Mouse (Mus musculus): ENCODE results near the gene Zdhhc22. TPM values are rescaled to one million over a fixed set of nuclear protein-coding genes. Genes with fewer than 3 reads are reported as not detected.
A peak's percentile ranks its signal among the peaks of the same experiment; 100 is the strongest.

Gene Zdhhc22
- polyA plus RNA-seq, 1 experiment = not detected

DNA sequence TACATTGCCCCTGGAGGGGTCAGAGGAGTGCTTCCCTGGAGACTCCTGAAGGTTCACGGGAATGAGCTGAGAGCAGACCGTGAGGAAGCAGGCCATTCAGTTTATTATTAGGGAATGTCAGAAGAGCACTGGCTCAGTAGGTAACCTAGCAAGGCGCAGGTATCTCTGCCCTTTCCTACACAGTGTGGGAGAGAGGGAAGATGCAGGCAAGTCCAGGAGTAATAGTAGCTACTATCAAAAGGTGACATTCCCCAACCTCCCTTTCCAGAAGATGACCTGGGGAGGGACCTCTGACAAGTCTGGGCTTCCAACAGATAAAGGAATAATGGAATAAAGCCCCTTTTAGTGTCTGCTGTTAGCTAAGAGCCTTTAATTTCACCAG, 21.0 kb downstream of the Zdhhc22 start:
- no peak for TF ChIP-seq POLR2A (IDR thresholded peaks at IDR 0.05; ENCODE audit: borderline replicate concordance, extremely low read depth, low read depth, low read length)
- TF ChIP-seq CTCF (IDR thresholded peaks at IDR 0.05; ENCODE audit: insufficient read depth, low read length) = no peak
- H3K4me1 ChIP-seq (ENCODE audit: control insufficient read depth, insufficient read depth, low read length) = peaks cover 5% of the 10 kb centered on the region
- H3K4me3 ChIP-seq (replicated peaks; ENCODE audit: extremely low read depth, low read depth, low read length) = no peak overlapping the region
- 62% methylated on average over 3 of the region's 3 CpGs for WGBS
- no peak for DNase-seq

DNA sequence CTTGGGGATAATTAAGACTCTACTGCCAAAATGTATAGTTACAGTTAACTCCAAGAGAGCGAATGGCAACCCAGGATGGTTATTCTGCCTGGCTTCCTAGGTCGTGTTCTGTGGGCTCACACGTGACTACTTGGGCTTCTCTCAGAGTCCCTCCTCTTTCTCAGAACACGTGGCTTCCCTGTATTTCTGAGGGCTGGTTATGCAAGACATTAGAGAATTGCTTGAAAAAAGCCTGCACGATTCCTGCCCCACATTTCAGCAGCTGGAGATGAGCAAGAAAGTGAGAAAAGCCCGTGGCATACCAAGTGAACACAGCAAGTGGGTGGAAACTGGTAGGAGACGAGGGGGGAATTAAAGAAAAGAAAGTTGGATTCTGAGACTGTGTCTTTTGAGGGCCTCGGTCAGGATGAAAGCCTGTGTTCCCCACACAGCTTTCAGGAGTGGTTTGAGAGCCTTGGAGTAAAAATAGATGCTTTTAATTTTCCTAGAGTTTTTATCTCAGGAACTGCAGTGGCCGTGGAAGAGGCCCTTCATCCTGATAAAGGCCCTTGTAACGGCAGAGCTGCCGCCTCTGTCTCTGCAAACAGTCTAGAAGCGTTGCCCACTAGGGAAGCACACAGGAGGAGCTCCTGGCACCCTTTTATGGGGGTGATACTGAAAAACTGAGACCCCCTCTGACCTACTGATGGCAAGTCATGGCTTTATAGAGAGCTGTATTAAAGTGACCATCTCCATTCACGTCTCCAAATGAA, 21.6 kb downstream of the Zdhhc22 start:
- TF ChIP-seq CTCF (IDR thresholded peaks at IDR 0.05; ENCODE audit: insufficient read depth, low read length) (no peak), POLR2A (IDR thresholded peaks at IDR 0.05; ENCODE audit: borderline replicate concordance, extremely low read depth, low read depth, low read length) (no peak)
- no peak for DNase-seq
- WGBS = 43% methylated on average over 13 of the region's 13 CpGs
- Histone ChIP-seq H3K4me3 (replicated peaks; ENCODE audit: extremely low read depth, low read depth, low read length) (no peak overlapping the region), H3K4me1 (ENCODE audit: control insufficient read depth, insufficient read depth, low read length) (0 out of 2 replicates have a peak, but pooled peaks cover 3% of the 10 kb centered on the region)

DNA sequence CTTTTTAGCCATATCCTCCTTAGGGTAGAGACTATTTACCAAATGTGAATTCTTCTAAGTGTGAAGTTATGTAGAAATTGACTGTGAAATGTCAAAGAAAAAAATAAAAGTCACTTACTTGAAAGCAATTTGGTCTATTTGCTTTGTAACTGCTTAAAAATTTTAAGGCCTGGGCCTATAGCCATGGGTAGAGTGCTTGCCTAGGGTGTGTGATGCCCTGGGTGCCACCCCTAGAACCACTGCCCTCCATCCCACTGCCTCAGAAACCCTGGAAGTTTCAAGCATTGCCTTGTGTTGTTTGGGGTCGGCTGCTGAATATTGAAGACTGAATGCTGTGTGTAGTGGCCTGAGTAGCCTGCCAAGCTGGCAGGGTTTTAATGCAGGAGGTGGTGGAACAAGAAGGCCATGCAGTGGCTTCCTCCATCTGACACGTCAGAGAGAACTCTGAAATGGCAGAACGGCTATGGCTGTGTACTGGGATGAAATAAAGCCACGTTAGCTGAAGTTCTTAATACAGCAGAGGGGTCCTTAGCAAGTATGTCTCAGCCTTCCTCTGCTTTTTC, 24.9 kb downstream of the Zdhhc22 start:
- no peak for TF ChIP-seq POLR2A (IDR thresholded peaks at IDR 0.05; ENCODE audit: borderline replicate concordance, extremely low read depth, low read depth, low read length)
- no peak for TF ChIP-seq CTCF (IDR thresholded peaks at IDR 0.05; ENCODE audit: insufficient read depth, low read length)
- 77% methylated on average over 4 of the region's 4 CpGs for WGBS
- DNase-seq = no peak
- H3K4me3 ChIP-seq (replicated peaks; ENCODE audit: extremely low read depth, low read depth, low read length) = no peak overlapping the region
- peaks cover 3% of the 10 kb centered on the region; the same call in 1 of the 2 replicates for H3K4me1 ChIP-seq (ENCODE audit: control insufficient read depth, insufficient read depth, low read length)

DNA sequence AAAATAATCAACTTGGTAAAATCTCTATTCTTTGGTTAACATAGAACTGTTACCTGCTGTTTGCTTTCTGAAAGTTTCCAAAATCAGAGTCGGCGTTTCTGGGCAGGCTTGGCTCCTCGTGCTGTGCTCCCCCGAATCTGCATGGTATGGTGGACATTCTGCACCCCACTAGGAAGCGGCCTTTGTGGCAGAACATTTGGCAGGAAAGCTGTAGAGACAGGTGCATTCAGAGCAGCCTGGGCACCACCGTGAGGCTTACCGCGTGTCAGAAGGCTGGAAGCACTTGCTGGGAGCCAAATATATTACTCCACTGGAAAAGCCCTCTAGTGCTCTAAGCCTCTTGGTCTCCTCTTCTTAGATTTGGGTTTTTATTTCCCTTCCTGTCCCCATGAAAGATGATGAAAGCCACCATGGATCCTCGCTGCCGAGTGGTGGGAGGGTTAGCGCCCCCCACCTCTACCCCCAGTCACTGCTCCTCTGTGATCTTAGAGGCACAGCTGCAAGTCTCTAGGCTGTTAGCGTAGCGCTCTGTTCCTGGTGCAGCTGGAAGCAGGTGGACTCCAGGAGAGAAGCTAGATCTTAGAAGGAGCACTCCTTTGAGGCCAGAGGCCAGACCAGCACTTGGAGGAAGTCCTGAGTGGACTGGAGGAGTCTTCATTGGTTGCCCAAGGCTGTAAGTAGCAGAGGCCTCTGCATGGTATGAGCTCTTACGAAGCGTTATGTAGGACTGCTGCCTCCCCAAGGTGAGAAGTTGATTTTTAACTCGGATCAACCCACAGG, 25.8 kb downstream of the Zdhhc22 start:
- TF ChIP-seq POLR2A (IDR thresholded peaks at IDR 0.05; ENCODE audit: borderline replicate concordance, extremely low read depth, low read depth, low read length) (no peak), CTCF (IDR thresholded peaks at IDR 0.05; ENCODE audit: insufficient read depth, low read length) (no peak)
- no peak for DNase-seq

DNA sequence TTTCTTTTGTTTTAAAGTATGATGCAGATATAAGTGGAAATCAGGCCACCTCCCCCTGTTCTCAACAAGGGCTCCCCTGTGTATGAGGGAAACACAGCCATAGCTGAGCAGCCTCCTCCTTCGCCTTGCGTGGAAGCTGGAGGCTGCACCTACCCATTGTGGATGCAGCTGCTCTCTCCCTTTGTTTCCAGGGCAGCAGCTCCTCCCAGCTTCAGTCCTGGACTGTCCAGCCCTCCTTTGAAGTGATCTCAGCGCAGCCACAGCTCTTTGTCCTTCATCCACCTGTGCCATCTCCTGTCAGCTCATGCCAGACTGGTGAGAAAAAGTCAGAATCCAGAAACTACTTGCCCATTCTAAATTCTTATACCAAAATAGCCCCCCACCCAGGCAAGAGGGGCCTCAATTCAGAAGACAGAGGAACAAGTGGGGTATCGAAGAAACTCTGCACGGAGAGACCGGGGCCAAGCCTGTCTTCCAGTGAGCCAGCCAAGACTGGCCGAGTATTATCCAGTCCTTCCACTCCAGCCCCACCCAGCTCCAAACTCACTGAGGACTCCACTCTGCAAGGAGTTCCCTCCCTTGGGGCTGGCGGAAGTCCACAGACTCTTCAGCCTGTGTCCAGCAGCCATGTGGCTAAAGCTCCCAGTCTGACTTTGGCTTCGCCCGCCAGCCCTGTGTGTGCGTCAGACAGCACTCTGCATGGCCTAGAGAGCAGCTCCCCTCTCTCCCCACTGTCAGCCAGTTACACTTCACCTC, 28.5 kb downstream of the Zdhhc22 start:
- H3K4me3 ChIP-seq (replicated peaks; ENCODE audit: extremely low read depth, low read depth, low read length) = no peak overlapping the region
- peak; percentile 58 for DNase-seq
- H3K4me1 ChIP-seq (ENCODE audit: control insufficient read depth, insufficient read depth, low read length) = no peaks in the 10 kb centered on the region; the same call in 1 of the 2 replicates
- no peak for TF ChIP-seq CTCF (IDR thresholded peaks at IDR 0.05; ENCODE audit: insufficient read depth, low read length)
- TF ChIP-seq POLR2A (IDR thresholded peaks at IDR 0.05; ENCODE audit: borderline replicate concordance, extremely low read depth, low read depth, low read length) = no peak
- 71% methylated on average over 11 of the region's 11 CpGs for WGBS

More for the DNA sequence above, 25.8 kb downstream of the Zdhhc22 start:
- H3K4me1 ChIP-seq (ENCODE audit: control insufficient read depth, insufficient read depth, low read length) = peaks cover 3% of the 10 kb centered on the region; the same call in 1 of the 2 replicates
- no peak overlapping the region for H3K4me3 ChIP-seq (replicated peaks; ENCODE audit: extremely low read depth, low read depth, low read length)
- 79% methylated on average over 16 of the region's 16 CpGs for WGBS

DNA sequence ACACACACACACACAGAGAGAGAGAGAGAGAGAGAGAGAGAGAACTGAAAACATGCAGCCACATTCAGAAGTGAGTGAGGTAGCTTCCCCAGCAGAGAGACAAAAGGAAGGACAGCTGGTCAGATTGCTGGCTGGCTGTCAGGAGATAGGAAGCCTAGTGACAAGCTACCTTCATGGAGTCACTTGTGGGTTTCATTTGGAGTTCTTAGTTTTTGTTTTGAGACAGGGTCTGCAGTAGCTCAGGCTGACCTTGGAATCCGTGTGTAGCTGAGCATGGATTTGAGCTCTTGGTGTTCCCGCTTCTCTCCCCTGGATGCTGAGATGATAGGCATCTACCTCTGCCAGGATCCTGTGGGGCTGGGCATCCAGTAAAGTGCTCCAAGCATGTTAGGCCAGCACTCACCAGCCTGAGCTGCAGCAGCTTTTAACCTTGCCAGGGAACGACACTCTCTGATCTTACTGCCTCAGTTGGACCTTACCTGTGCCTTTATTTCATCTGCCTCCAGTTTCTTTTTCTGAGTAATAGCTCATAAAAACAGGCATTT, 29.4 kb downstream of the Zdhhc22 start:
- Histone ChIP-seq H3K4me3 (replicated peaks; ENCODE audit: extremely low read depth, low read depth, low read length) (no peak overlapping the region), H3K4me1 (ENCODE audit: control insufficient read depth, insufficient read depth, low read length) (no peaks in the 10 kb centered on the region; the same call in 1 of the 2 replicates)
- 94% methylated on average over 3 of the region's 3 CpGs for WGBS
- DNase-seq = no peak
- TF ChIP-seq CTCF (IDR thresholded peaks at IDR 0.05; ENCODE audit: insufficient read depth, low read length) = no peak
- no peak for TF ChIP-seq POLR2A (IDR thresholded peaks at IDR 0.05; ENCODE audit: borderline replicate concordance, extremely low read depth, low read depth, low read length)

DNA sequence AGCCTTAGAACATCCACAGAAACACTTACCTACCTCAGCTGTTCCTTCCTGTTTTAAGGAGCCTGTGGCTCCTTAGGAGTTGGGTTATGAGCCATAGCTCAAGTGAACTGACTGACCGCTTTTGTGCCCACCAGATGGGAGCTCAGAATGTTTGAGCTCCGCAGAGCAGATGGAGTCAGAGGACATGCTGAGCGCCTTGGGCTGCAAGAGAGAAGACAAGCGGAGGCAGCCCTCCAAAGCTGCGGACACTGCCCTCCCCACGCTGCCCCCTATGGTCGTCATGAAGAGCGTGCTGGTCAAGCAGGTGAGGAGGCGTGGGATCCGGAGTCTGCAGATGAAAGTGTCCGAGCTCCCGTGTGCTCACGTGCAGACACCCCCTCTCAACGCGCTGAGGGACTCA, 30.1 kb downstream of the Zdhhc22 start:
- Histone ChIP-seq H3K4me3 (replicated peaks; ENCODE audit: extremely low read depth, low read depth, low read length) (no peak overlapping the region), H3K4me1 (ENCODE audit: control insufficient read depth, insufficient read depth, low read length) (no peaks in the 10 kb centered on the region; the same call in 1 of the 2 replicates)
- TF ChIP-seq CTCF (IDR thresholded peaks at IDR 0.05; ENCODE audit: insufficient read depth, low read length) (no peak), POLR2A (IDR thresholded peaks at IDR 0.05; ENCODE audit: borderline replicate concordance, extremely low read depth, low read depth, low read length) (no peak)
- no peak for DNase-seq
- 91% methylated on average over 15 of the region's 15 CpGs for WGBS

DNA sequence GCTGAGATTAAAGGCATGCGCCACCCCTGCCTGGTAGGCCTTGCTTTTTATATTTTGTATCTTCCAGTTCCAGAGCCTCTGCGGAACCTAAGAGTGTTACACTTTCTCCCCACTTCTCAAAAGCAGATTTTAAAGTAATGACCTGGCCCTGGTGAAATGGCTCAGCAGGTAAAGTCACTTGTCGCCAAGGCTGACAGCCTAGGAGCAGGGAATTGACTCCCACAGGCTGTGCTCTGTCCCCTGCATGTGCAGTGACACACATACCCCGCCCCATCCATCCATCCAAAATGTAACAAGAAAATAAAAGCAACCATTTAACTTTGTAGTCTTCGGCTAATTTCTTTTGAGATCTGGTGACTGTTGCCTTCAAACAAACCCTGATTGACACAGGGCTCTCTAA, 30.6 kb downstream of the Zdhhc22 start:
- Histone ChIP-seq H3K4me3 (replicated peaks; ENCODE audit: extremely low read depth, low read depth, low read length) (no peak overlapping the region), H3K4me1 (ENCODE audit: control insufficient read depth, insufficient read depth, low read length) (no peaks in the 10 kb centered on the region; the same call in 1 of the 2 replicates)
- no peak for DNase-seq
- WGBS = 96% methylated on average over 5 of the region's 5 CpGs
- no peak for TF ChIP-seq POLR2A (IDR thresholded peaks at IDR 0.05; ENCODE audit: borderline replicate concordance, extremely low read depth, low read depth, low read length)
- TF ChIP-seq CTCF (IDR thresholded peaks at IDR 0.05; ENCODE audit: insufficient read depth, low read length) = no peak
